Mouse (Mus musculus): ENCODE data around the gene Ctbp2. TPM values are rescaled to one million over a fixed set of nuclear protein-coding genes. Genes with fewer than 3 reads are reported as not detected.

Gene Ctbp2
- polyA plus RNA-seq, 1 experiment from 2014 or later = 45.6 TPM

GRCm38 (mm10) chr7:133008663-133009062 lies 115.5 kb downstream of the Ctbp2 start:
- H3K4me2 ChIP-seq (replicated peaks; ENCODE audit: low read depth, low read length) = no peak overlapping the region
- H3K27me3 ChIP-seq (replicated peaks; ENCODE audit: insufficient read depth, low read length) = no peaks in the 10 kb centered on the region
- H3K9me3 ChIP-seq (ENCODE audit: low read length) = no peaks in the 10 kb centered on the region
- H3K9ac ChIP-seq (replicated peaks; ENCODE audit: low read depth) = no peak overlapping the region
- H3K4me3 ChIP-seq (ENCODE audit: low read depth, low read length) = no peak overlapping the region
- peaks cover 3% of the 10 kb centered on the region; the same call in 1 of the 2 replicates for H3K4me1 ChIP-seq (ENCODE audit: insufficient read depth, low read depth, low read length)
- H3K27ac ChIP-seq (ENCODE audit: low read length) = no peak overlapping the region
- no peak for ATAC-seq
- no peak for DNase-seq (ENCODE audit: low spot score)
- 87% methylated on average over 4 of the region's 4 CpGs for WGBS
- TF ChIP-seq CTCF (IDR thresholded peaks at IDR 0.05) = no peak
- TF ChIP-seq EP300 (IDR thresholded peaks at IDR 0.05) = no peak
- peaks cover 3% of the 10 kb centered on the region; the same call in 1 of the 2 replicates for H3K36me3 ChIP-seq (ENCODE audit: insufficient read depth, low read length)

DNA sequence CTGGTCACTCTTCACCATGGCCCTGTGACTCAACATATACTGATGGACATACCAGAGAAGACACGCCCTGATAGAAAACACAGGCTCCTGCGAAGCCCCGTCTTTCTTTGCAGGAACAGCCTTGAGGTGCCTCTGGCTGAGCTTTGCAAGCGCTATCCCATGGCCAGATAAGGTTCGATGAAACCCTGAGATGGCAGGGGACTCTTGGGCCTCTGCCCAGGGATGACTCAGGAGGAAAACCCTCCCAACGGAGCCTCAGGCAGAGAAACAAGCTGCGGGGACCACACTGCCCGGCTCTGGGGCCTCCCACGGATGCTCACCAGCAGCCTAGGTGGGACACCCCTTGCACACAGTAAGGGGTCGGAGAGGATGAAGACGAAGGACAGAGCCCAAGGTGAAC lies 116.8 kb downstream of the Ctbp2 start:
- Histone ChIP-seq H3K36me3 (ENCODE audit: insufficient read depth, low read length) (peaks cover 3% of the 10 kb centered on the region; the same call in 1 of the 2 replicates), H3K4me2 (replicated peaks; ENCODE audit: low read depth, low read length) (no peak overlapping the region), H3K4me1 (ENCODE audit: insufficient read depth, low read depth, low read length) (no peaks in the 10 kb centered on the region), H3K27ac (ENCODE audit: low read length) (no peak overlapping the region), H3K4me3 (ENCODE audit: low read depth, low read length) (no peak overlapping the region), H3K27me3 (replicated peaks; ENCODE audit: insufficient read depth, low read length) (no peaks in the 10 kb centered on the region), H3K9me3 (ENCODE audit: low read length) (no peaks in the 10 kb centered on the region), H3K9ac (replicated peaks; ENCODE audit: low read depth) (no peak overlapping the region)
- TF ChIP-seq EP300 (IDR thresholded peaks at IDR 0.05) (no peak), CTCF (IDR thresholded peaks at IDR 0.05) (no peak)
- WGBS = 45% methylated on average over 11 of the region's 11 CpGs
- peak; percentile 18; the same call in 1 of the 2 replicates for ATAC-seq
- peak; percentile 25 for DNase-seq (ENCODE audit: low spot score)

DNA sequence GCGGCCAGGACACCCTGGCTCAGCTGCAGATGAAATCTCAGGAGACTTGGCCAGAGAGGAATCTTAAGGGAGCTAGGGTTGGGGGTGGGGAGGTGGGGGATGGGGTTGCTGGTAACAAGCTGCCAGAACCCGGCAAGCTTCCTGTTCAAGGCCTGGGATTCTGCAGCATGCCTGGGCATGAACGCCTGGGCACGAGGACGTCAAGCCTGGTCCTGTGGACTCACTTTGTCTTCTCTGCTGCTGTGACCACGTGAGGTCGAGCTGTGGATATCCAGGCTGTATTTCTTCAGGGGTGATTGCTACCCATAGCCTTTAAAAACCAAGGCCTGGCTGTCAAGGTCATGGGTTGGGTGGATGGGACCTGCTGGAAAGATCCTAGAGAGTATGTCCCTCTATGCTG lies 118.4 kb downstream of the Ctbp2 start:
- WGBS = 73% methylated on average over 7 of the region's 7 CpGs
- Histone ChIP-seq H3K27ac (ENCODE audit: low read length) (no peak overlapping the region), H3K36me3 (ENCODE audit: insufficient read depth, low read length) (peaks cover 3% of the 10 kb centered on the region; the same call in 1 of the 2 replicates), H3K4me3 (ENCODE audit: low read depth, low read length) (no peak overlapping the region), H3K9me3 (ENCODE audit: low read length) (no peaks in the 10 kb centered on the region), H3K27me3 (replicated peaks; ENCODE audit: insufficient read depth, low read length) (no peaks in the 10 kb centered on the region), H3K9ac (replicated peaks; ENCODE audit: low read depth) (no peak overlapping the region), H3K4me1 (ENCODE audit: insufficient read depth, low read depth, low read length) (no peaks in the 10 kb centered on the region), H3K4me2 (replicated peaks; ENCODE audit: low read depth, low read length) (no peak overlapping the region)
- no peak for ATAC-seq
- TF ChIP-seq EP300 (IDR thresholded peaks at IDR 0.05) (no peak), CTCF (IDR thresholded peaks at IDR 0.05) (no peak)
- DNase-seq (ENCODE audit: low spot score) = no peak

- ATAC-seq (peak; percentile 77), DNase-seq (ENCODE audit: low spot score) (peak; percentile 91)
- no peak overlapping the region for H3K27ac ChIP-seq (ENCODE audit: low read length)
- no peaks in the 10 kb centered on the region for H3K27me3 ChIP-seq (replicated peaks; ENCODE audit: insufficient read depth, low read length)
- H3K36me3 ChIP-seq (ENCODE audit: insufficient read depth, low read length) = peaks cover 6% of the 10 kb centered on the region; the same call in 1 of the 2 replicates
- no peaks in the 10 kb centered on the region for H3K9me3 ChIP-seq (ENCODE audit: low read length)
- no peak overlapping the region for H3K4me3 ChIP-seq (ENCODE audit: low read depth, low read length)
- WGBS = 12% methylated on average over 3 of the region's 3 CpGs
- H3K4me1 ChIP-seq (ENCODE audit: insufficient read depth, low read depth, low read length) = no peaks in the 10 kb centered on the region
- H3K9ac ChIP-seq (replicated peaks; ENCODE audit: low read depth) = no peak overlapping the region
- TF ChIP-seq CTCF (IDR thresholded peaks at IDR 0.05) = peak; percentile 98
- no peak for TF ChIP-seq EP300 (IDR thresholded peaks at IDR 0.05)
- no peak overlapping the region for H3K4me2 ChIP-seq (replicated peaks; ENCODE audit: low read depth, low read length)
Observed at GRCm38 (mm10) chr7:133003421-133003820, 120.7 kb downstream of the Ctbp2 start.

GRCm38 (mm10) chr7:133002271-133002670 lies 121.9 kb downstream of the Ctbp2 start:
- Histone ChIP-seq H3K36me3 (ENCODE audit: insufficient read depth, low read length) (peaks cover 18% of the 10 kb centered on the region), H3K27ac (ENCODE audit: low read length) (no peak overlapping the region), H3K4me1 (ENCODE audit: insufficient read depth, low read depth, low read length) (no peaks in the 10 kb centered on the region), H3K4me3 (ENCODE audit: low read depth, low read length) (no peak overlapping the region), H3K27me3 (replicated peaks; ENCODE audit: insufficient read depth, low read length) (no peaks in the 10 kb centered on the region), H3K9me3 (ENCODE audit: low read length) (no peaks in the 10 kb centered on the region), H3K9ac (replicated peaks; ENCODE audit: low read depth) (no peak overlapping the region), H3K4me2 (replicated peaks; ENCODE audit: low read depth, low read length) (no peak overlapping the region)
- 89% methylated on average over 6 of the region's 6 CpGs for WGBS
- no peak for ATAC-seq
- no peak for DNase-seq (ENCODE audit: low spot score)
- TF ChIP-seq CTCF (IDR thresholded peaks at IDR 0.05) (no peak), EP300 (IDR thresholded peaks at IDR 0.05) (no peak)

DNA sequence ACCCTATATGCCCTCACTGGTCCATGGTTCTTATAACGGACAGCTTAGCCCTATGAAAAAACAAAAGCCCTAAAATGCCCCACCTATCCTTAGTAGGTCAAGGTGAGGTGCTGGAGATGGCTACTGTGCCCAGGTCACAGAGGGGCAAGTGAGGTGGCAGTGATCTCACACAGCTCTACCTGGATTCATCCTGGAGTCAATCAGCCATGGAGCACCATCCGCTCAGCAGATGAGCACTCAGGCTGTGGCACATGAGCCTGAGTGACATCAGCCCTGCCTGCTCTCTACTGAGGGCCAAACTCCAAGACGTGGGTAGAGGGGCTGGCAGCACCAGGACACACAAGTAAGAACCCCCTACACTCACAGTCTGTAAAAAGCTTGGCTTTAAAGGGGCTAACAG lies 122.8 kb downstream of the Ctbp2 start:
- no peak for ATAC-seq
- no peak overlapping the region for H3K9ac ChIP-seq (replicated peaks; ENCODE audit: low read depth)
- H3K27ac ChIP-seq (ENCODE audit: low read length) = no peak overlapping the region
- 86% methylated on average over 3 of the region's 3 CpGs for WGBS
- H3K4me2 ChIP-seq (replicated peaks; ENCODE audit: low read depth, low read length) = no peak overlapping the region
- no peaks in the 10 kb centered on the region for H3K4me1 ChIP-seq (ENCODE audit: insufficient read depth, low read depth, low read length)
- no peaks in the 10 kb centered on the region for H3K27me3 ChIP-seq (replicated peaks; ENCODE audit: insufficient read depth, low read length)
- H3K4me3 ChIP-seq (ENCODE audit: low read depth, low read length) = no peak overlapping the region
- TF ChIP-seq CTCF (IDR thresholded peaks at IDR 0.05) (no peak), EP300 (IDR thresholded peaks at IDR 0.05) (no peak)
- no peak for DNase-seq (ENCODE audit: low spot score)
- no peaks in the 10 kb centered on the region for H3K9me3 ChIP-seq (ENCODE audit: low read length)
- peaks cover 21% of the 10 kb centered on the region for H3K36me3 ChIP-seq (ENCODE audit: insufficient read depth, low read length)

- Histone ChIP-seq H3K27me3 (replicated peaks; ENCODE audit: insufficient read depth, low read length) (no peaks in the 10 kb centered on the region), H3K9me3 (ENCODE audit: low read length) (no peaks in the 10 kb centered on the region), H3K9ac (replicated peaks; ENCODE audit: low read depth) (no peak overlapping the region), H3K4me3 (ENCODE audit: low read depth, low read length) (no peak overlapping the region), H3K36me3 (ENCODE audit: insufficient read depth, low read length) (peaks cover 25% of the 10 kb centered on the region), H3K4me2 (replicated peaks; ENCODE audit: low read depth, low read length) (no peak overlapping the region), H3K27ac (ENCODE audit: low read length) (no peak overlapping the region), H3K4me1 (ENCODE audit: insufficient read depth, low read depth, low read length) (no peaks in the 10 kb centered on the region)
- ATAC-seq (no peak), DNase-seq (ENCODE audit: low spot score) (no peak)
- 93% methylated on average over 11 of the region's 11 CpGs for WGBS
- TF ChIP-seq EP300 (IDR thresholded peaks at IDR 0.05) (no peak), CTCF (IDR thresholded peaks at IDR 0.05) (no peak)
Observed at GRCm38 (mm10) chr7:132999061-132999460, 125.1 kb downstream of the Ctbp2 start.
